Mouse (Mus musculus) CD4-positive, CD25-positive, alpha-beta regulatory T cell, adult 9 weeks (primary cell): ENCODE measurements around the gene Arhgap29. TPM values are rescaled to one million over a fixed set of nuclear protein-coding genes. Genes with fewer than 3 reads are reported as not detected.

Source experiments
- polyA plus RNA-seq: library from polyadenylated mRNA; unstranded; fragments of 100-300 nt; shearing (Covaris generic); gene quantifications from one replicate; pipeline ENCODE4 v1.2.1, GENCODE M21; 2017

Gene Arhgap29
- polyA plus RNA-seq: 4.3 TPM

DNA sequence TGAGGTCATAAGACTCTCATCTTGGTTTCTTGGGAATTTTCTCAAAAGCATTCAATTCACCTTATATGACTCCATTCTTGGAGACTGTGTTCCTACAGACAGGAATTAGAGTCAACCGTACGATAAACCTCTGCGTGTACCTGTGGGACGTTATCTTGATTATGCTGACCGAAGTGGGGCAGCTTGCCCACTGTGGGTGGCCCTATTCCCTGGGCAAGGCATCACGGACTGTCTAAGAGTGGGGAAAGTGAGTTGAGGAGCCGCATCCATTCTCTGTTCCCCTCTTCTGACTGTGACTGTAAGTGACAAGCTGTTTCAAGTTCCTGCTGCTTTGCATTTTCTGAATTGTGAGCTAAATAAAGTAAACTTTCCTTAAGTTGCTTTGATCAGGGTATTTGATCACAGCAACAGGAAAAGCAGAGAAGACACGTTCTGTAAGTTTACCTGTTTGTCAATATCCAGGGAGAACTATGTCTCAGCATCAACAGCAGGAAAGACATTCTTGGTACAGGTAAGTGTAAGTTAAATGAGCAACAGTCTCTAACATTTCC is at the start of gene Arhgap29:
Arhgap29 (plus strand) TSS at position 501 of the 551 bp plus-strand sequence.

DNA sequence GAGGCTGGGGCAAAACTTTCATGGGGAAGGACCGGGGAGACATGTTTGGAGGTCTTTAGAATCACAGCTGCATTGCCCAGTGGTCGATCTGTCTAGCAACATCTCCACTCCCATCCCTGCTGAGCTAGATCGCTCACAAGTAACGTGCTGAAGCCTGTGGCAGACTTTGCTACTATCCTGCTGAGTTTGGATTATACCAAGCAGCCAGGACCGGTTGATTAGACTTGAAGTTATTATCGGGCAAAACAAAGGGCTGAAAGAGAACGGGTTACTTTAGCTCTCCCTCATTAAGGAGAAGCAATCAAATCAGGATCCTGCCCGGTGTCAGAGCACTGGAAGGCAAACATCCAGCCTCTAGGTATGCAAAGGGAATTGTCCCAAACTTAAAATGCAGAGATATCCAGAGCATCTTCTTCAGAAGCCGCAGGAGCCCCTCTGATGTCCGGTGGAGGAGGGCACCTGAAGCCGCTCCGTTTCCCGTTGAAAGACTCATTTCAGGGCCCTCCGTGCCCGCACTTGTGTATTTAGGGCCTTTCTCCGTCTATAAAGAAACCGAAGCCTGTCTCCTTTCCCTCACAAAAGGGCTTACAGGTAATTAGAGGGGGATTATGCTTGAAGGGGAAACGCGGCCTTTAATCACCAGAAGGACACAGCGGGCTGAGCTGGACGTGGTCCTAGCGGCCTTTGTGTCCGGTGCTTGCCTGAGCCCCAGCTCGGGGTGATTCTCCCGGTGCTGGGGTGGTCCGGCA is 91.6 kb downstream of the Arhgap29 start, which contains the start of gene Abca4:
Abca4 (plus strand) TSS at position 645 of the 749 bp plus-strand sequence.

Other genes with a start within 250 kb of the Arhgap29 start
- gene F3, start 229.0 kb upstream of the Arhgap29 start, polyA plus RNA-seq: not detected
- 18.9 TPM for gene Abcd3, start 137.2 kb upstream of the Arhgap29 start, polyA plus RNA-seq
- gene Abca4, start 91.9 kb downstream of the Arhgap29 start, polyA plus RNA-seq: not detected